Mouse (Mus musculus): ENCODE measurements around the gene Preb.

DNA sequence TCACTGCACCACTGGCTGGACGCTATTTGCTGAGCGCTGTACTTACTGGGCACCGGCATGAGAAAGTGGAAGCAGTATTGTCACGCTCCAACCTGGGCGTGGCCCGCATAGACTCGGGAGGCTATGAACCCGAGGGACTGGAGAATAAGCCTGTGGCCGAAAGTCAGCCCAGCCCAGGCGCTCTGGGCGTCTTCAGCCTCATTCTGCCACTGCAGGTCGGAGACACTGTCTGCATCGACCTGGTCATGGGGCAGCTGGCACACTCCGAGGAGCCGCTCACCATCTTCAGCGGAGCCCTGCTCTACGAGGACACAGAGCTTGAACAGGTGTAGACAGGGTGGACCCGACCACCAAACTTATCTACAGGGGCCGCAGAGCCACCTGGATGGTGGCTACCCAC is 39.5 kb downstream of the Preb start:
- TF ChIP-seq CTCF (IDR thresholded peaks at IDR 0.05): no peak
- no peak for TF ChIP-seq POLR2A (IDR thresholded peaks at IDR 0.05; ENCODE audit: insufficient read depth, low read depth, low read length)
- TF ChIP-seq EP300 (IDR thresholded peaks at IDR 0.05; ENCODE audit: insufficient read depth, low read depth, low read length): no peak
